9 mouse cellular contexts compared by ENCODE assay signal in the genomic region with DNA sequence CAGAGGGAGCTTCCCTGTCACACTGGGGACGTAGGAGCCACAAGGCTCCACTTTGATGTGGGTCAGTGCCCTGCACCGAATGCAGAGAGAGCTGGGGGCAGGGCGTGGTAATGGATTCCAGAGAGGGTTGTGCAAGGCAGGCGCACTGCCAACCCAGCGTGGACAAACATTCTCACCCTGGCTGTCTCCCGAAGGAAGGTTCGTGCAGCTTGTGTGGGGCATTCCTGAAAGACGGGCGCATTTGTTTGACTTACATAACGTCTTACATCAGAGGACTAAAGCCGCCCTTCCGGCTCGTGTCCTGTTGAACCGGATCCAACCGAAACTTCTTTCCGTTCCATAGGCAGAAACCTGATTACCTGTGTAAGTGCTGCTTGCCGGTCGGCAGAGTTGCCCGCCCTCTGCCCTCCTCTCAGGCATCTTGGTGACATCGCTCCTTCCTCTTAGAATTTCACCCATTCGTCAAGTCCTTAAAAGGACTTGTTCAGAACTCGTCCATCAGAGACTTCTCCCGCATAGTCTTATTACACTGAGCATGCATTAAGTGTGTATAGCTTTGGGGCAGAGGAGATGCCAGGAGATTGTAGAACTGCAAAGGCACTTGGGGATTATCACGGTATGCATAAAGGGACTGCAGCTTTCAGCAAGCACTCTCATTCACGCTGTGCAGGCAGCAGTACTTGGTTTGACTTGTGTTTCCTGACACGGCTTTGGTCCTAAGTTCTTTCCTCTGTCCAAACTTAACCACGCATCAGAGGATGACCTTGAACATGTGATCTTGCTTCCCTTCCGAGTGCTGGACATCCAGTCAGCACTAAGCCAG. TPM values are rescaled to one million over a fixed set of nuclear protein-coding genes. Genes with fewer than 3 reads are reported as not detected.
DNase-seq lines count a peak whose midpoint lies in the region; ATAC-seq lines count a peak whose summit lies in the region.
"Had no signal": no experiment of that assay in that cellular context is flagged by ENCODE, and none has a peak within 500 bp of the region (broad histone marks: within the 10 kb centered on the region; RNA-seq: fewer than 3 reads in every experiment).

No protein-coding gene starts in this region.

- intact Hi-C loops in left cerebral cortex, postnatal 14 days (cut with DNase I), result no loop called here

- H3K4me3 ChIP-seq in embryonic facial prominence, embryonic 12.5 days, result peak overlapping the region; percentile 22
- H3K4me3 ChIP-seq in megakaryocyte, embryonic 14.5 days (replicated peaks), result peak overlapping the region; percentile 90
- H3K4me3 ChIP-seq: erythroblast, embryonic 14.5 days had no signal

- no peaks in the 10 kb centered on the region for H3K36me3 ChIP-seq in embryonic facial prominence, embryonic 12.5 days
- H3K36me3 ChIP-seq in megakaryocyte, embryonic 14.5 days (replicated peaks; ENCODE audit: low read length), result no peaks in the 10 kb centered on the region

- peak; percentile 74 for DNase-seq in adrenal gland, postnatal 10 days
- DNase-seq in heart, adult 18-20 months, result peak; percentile 68 to 78
- peak; percentile 73 for DNase-seq in kidney, adult 11 months
- DNase-seq in left cerebral cortex, postnatal 14 days (ENCODE audit: low spot score in 2 of 2), result peak; percentile 45 to 51
- peak; percentile 45 to 46 for DNase-seq in right cerebral cortex, postnatal 36 days (ENCODE audit: low spot score in 2 of 2)

- H3K9ac ChIP-seq in embryonic facial prominence, embryonic 12.5 days, result peak overlapping the region; percentile 8; the same call in 1 of the 2 replicates

- WGBS in embryonic facial prominence, embryonic 12.5 days, result 26% methylated on average over 28 of the region's 28 CpGs

- H3K4me1 ChIP-seq in embryonic facial prominence, embryonic 12.5 days, result peaks cover 5% of the 10 kb centered on the region
- peaks cover 62% of the 10 kb centered on the region for H3K4me1 ChIP-seq in megakaryocyte, embryonic 14.5 days

- H3K27ac ChIP-seq in embryonic facial prominence, embryonic 12.5 days, result no peak overlapping the region

- no peaks in the 10 kb centered on the region for H3K27me3 ChIP-seq in embryonic facial prominence, embryonic 12.5 days
- H3K27me3 ChIP-seq in megakaryocyte, embryonic 14.5 days (replicated peaks), result peaks cover 60% of the 10 kb centered on the region

- no peaks in the 10 kb centered on the region for H3K9me3 ChIP-seq in embryonic facial prominence, embryonic 12.5 days
- no peaks in the 10 kb centered on the region for H3K9me3 ChIP-seq in megakaryocyte, embryonic 14.5 days

- H3K4me2 ChIP-seq in embryonic facial prominence, embryonic 12.5 days (replicated peaks), result peak overlapping the region; percentile 54

- peak; percentile 52; the same call in 1 of the 2 replicates for ATAC-seq in embryonic facial prominence, embryonic 12.5 days (ENCODE audit: insufficient number of reproducible peaks, insufficient read depth, low FRiP score, low TSS enrichment)
- no peak for ATAC-seq in erythroid progenitor cell, adult 5-6 weeks (replicated peaks; ENCODE audit: low FRiP score, poor library complexity, severe bottlenecking)

RNA-seq across cellular contexts. Expression of gene Gm5148, which starts 36.9 kb away (rescaled TPM):
- 1 to 10 TPM in 1 of 2 experiments, under 1 TPM in 1; 0.39 to 1.1 TPM for total RNA-seq in adrenal gland, postnatal 10 days (2021)
- 4.3 and 5.2 TPM in 2 replicates for polyA plus RNA-seq in embryonic facial prominence, embryonic 12.5 days (2016; fragmentation: Nextera tagmentation; extraction: Ambion mirVana)
- total RNA-seq in heart, adult 18-20 months (2021), result not detected
- 1 to 10 TPM; 2.1 to 2.6 TPM for total RNA-seq in left cerebral cortex, postnatal 14 days (2021)
- not detected in 2 replicates for polyA plus RNA-seq in megakaryocyte, embryonic 14.5 days (2012; ENCODE audit: insufficient read depth, low replicate concordance)
- total RNA-seq in erythroid progenitor cell, adult 5-6 weeks (2015; ENCODE audit: low replicate concordance), result not detected in 2 replicates
- total RNA-seq in erythroid progenitor cell, adult 5-6 weeks (2017; ENCODE audit: low replicate concordance), result 0.23 and 20.0 TPM in 2 replicates

RNA-seq across cellular contexts. Expression of gene Spry1, which starts 47.6 kb away (rescaled TPM):
- total RNA-seq in adrenal gland, postnatal 10 days (2021), result 10 to 100 TPM; 25.1 to 30.2 TPM
- 12.8 and 13.6 TPM in 2 replicates for polyA plus RNA-seq in embryonic facial prominence, embryonic 12.5 days (2016; fragmentation: Nextera tagmentation; extraction: Ambion mirVana)
- 10 to 100 TPM; 22.8 to 25.3 TPM for total RNA-seq in heart, adult 18-20 months (2021)
- total RNA-seq in left cerebral cortex, postnatal 14 days (2021), result 10 to 100 TPM; 13.4 to 14.9 TPM
- 7.7 and 11.5 TPM in 2 replicates for polyA plus RNA-seq in megakaryocyte, embryonic 14.5 days (2012; ENCODE audit: insufficient read depth, low replicate concordance)
- total RNA-seq in erythroid progenitor cell, adult 5-6 weeks (2015; ENCODE audit: low replicate concordance), result 1.1 and 2.1 TPM in 2 replicates
- not detected in 2 replicates for total RNA-seq in erythroid progenitor cell, adult 5-6 weeks (2017; ENCODE audit: low replicate concordance)

Comparison
In these comparisons a context has a peak if more than half of its experiments do, and no peak if none do; other contexts are left out.
1. RNA of gene Spry1, which starts 47.6 kb away (total RNA-seq): 25.1 to 30.2 TPM in adrenal gland, postnatal 10 days, 22.8 to 25.3 TPM in heart, adult 18-20 months and 13.4 to 14.9 TPM in left cerebral cortex, postnatal 14 days; 1.1 to 2.1 TPM in erythroid progenitor cell, adult 5-6 weeks; every median in the first group is over 4 times any median in the second.
2. Peak in every context shown above with its lines, with median percentiles within 50 percentile points of each other: DNase-seq.